Mouse (Mus musculus): ENCODE data around the gene Tnr.

DNA sequence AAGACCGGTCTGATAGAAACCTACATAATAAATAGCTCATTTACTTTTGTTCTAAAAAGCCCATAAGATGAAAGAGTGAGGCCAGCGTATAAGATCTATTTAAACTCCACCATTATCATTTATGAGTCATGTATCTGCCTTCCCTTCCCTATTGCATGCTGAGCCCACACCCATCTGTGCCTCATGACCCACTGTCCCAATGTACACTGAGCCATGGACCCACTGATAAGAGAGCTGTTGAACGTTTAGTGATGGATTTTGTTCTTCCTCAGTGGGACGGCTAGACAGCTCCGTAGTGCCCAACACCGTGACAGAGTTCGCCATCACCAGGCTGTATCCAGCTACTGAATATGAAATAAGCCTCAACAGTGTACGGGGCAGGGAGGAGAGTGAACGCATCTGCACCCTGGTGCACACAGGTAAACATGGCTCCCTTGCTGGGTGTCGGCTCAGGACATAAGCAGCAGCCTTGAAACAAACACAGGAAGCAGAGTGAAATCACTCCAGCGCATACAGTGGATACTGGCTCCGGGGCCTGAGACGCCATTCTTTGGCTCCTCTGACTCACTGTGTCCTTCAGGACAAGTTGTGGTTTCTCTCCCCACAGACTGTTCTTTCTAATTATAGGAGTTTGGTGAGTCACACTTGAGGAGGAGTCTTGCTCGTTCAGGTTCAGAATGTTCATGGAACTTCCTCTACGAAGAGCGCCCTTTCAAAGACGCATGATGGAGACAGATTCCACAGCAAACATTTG lies 365.6 kb downstream of the Tnr start:
- TF ChIP-seq CTCF (IDR thresholded peaks at IDR 0.05; ENCODE audit: borderline replicate concordance, control insufficient read depth, extremely low read depth, insufficient read depth, low read length, poor library complexity) (no peak), POLR2A (IDR thresholded peaks at IDR 0.05; ENCODE audit: control insufficient read depth, extremely low read depth, insufficient read depth, low read length, poor library complexity) (no peak)
